Mouse (Mus musculus): ENCODE measurements around the gene Rp9. TPM values are rescaled to one million over a fixed set of nuclear protein-coding genes. Genes with fewer than 3 reads are reported as not detected.
"Not testable (repeated sequence)": the region's sequence is repeated elsewhere in the genome, so short reads cannot be mapped to it uniquely, and the experiment has no call there.

The Rp9 gene
- polyA plus RNA-seq, 1 experiment from 2014 or later = 56.0 TPM

DNA sequence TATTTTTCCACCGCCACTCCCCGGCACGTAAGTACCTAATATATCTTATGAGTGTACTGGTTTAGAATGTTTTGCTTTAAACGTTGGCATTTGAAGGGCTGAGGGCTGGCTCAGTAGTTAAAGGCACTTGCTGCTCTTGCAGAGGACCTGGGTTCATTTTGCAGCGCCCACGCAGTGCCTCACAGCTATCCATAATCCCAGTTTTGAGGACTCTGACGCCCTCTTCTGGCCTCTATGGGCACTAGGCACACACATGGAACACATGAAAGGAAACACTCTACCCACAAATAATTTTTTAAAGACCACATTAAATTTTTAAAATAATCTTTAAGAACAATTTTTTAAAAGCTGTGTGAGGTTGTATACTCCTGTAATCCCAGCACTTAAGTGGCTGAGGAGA, 60.0 kb downstream of the Rp9 start:
- no peaks in the 10 kb centered on the region for H3K27me3 ChIP-seq (ENCODE audit: insufficient read depth, low read length)
- H3K36me3 ChIP-seq (ENCODE audit: insufficient read depth, low read length) = no peaks in the 10 kb centered on the region
- H3K9ac ChIP-seq (replicated peaks; ENCODE audit: low read length) = no peak overlapping the region
- H3K9me3 ChIP-seq (ENCODE audit: low read length) = no peaks in the 10 kb centered on the region
- no peak overlapping the region for H3K4me2 ChIP-seq (replicated peaks; ENCODE audit: low read depth, low read length)
- H3K4me1 ChIP-seq (ENCODE audit: insufficient read depth, low read length) = no peaks in the 10 kb centered on the region; the same call in 1 of the 2 replicates
- no peak for ATAC-seq (ENCODE audit: low FRiP score, low TSS enrichment)
- 70% methylated on average over 7 of the region's 7 CpGs for WGBS
- no peak overlapping the region for H3K4me3 ChIP-seq (ENCODE audit: low read length)
- H3K27ac ChIP-seq (ENCODE audit: low read length) = no peak overlapping the region

DNA sequence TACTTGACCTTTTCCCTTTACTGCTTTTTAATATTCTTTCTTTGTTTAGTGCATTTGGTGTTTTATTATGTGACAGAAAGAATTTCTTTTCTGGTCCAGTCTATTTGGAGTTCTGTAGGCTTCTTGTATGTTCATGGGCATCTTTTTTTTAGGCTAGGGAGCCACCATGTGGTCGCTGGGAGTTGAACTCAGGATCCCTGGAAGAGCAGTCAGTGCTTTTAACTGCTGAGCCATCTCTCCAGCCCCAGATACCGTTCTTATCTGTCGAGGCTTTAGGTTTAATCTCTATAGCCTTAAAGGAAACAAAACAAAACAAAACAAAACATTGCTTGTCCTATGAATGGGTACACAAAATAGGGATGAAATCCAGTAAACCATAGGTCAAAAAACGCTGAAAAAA, 61.2 kb downstream of the Rp9 start:
- H3K4me2 ChIP-seq (replicated peaks; ENCODE audit: low read depth, low read length); H3K4me1 ChIP-seq (ENCODE audit: insufficient read depth, low read length); H3K9ac ChIP-seq (replicated peaks; ENCODE audit: low read length); H3K27ac ChIP-seq (ENCODE audit: low read length); H3K27me3 ChIP-seq (ENCODE audit: insufficient read depth, low read length); H3K9me3 ChIP-seq (ENCODE audit: low read length); ATAC-seq (ENCODE audit: low FRiP score, low TSS enrichment); H3K36me3 ChIP-seq (ENCODE audit: insufficient read depth, low read length); H3K4me3 ChIP-seq (ENCODE audit: low read length): not testable (repeated sequence)
- WGBS = 21% methylated on average over 4 of the region's 4 CpGs

DNA sequence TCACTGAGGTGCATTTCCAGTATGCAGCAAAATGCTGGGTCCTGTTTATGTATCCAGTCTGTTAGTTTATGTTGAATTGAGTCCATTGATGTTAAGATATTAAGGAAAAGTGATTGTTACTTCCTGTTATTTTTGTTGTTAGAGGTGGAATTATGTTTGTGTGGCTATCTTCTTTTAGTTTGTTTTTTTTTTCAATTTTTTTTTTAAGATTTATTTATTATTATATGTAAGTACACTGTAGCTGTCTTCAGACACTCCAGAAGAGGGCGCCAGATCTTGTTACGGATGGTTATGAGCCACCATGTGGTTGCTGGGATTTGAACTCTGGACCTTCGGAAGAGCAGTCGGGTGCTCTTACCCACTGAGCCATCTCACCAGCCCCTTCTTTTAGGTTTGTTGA, 61.9 kb downstream of the Rp9 start:
- 81% methylated on average over 3 of the region's 4 CpGs for WGBS
- not testable (repeated sequence) for H3K36me3 ChIP-seq (ENCODE audit: insufficient read depth, low read length); H3K9ac ChIP-seq (replicated peaks; ENCODE audit: low read length); H3K4me3 ChIP-seq (ENCODE audit: low read length); H3K27me3 ChIP-seq (ENCODE audit: insufficient read depth, low read length); ATAC-seq (ENCODE audit: low FRiP score, low TSS enrichment); H3K4me1 ChIP-seq (ENCODE audit: insufficient read depth, low read length); H3K27ac ChIP-seq (ENCODE audit: low read length); H3K4me2 ChIP-seq (replicated peaks; ENCODE audit: low read depth, low read length); H3K9me3 ChIP-seq (ENCODE audit: low read length)

DNA sequence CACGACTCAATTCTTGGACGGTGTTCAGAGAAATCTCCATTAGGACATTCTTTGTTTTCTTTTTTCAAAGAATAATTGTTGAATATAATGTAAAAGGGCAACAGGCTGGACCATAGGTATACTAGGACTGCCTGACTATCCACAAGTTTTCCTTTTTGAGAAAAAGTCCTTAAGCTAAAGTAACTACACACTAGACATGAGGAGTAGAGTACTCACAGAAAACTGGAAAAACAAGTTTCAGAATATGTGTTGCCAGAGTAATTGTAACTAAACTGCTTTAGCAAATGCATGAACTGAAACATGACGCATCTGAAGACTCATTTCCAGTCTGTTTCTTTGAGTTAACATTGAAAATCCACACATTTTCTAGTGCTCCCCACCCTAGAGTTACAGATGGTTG, 64.1 kb downstream of the Rp9 start:
- Histone ChIP-seq H3K9me3 (ENCODE audit: low read length) (no peaks in the 10 kb centered on the region), H3K27me3 (ENCODE audit: insufficient read depth, low read length) (no peaks in the 10 kb centered on the region), H3K36me3 (ENCODE audit: insufficient read depth, low read length) (no peaks in the 10 kb centered on the region), H3K4me3 (ENCODE audit: low read length) (no peak overlapping the region), H3K4me2 (replicated peaks; ENCODE audit: low read depth, low read length) (no peak overlapping the region), H3K9ac (replicated peaks; ENCODE audit: low read length) (no peak overlapping the region), H3K4me1 (ENCODE audit: insufficient read depth, low read length) (no peaks in the 10 kb centered on the region), H3K27ac (ENCODE audit: low read length) (no peak overlapping the region)
- WGBS = 66% methylated on average over 3 of the region's 3 CpGs
- ATAC-seq (ENCODE audit: low FRiP score, low TSS enrichment) = no peak

DNA sequence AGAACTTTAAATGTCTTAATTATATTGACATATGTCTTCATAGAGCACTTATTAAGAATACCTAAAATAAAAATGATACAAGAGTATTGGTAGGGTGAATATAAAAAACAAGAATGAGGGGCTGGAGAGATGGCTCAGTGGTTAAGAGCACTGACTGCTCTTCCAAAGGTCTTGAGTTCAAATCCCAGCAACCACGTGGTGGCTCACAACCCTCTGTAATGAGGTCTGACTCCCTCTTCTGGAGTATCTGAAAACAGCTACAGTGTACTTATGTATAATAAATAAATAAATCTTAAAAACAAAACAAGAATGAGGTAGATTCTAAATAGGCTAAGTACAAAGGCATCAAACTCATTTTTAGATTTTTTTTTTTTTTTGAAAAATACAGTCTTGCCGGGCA, 66.0 kb downstream of the Rp9 start:
- not testable (repeated sequence) for H3K27ac ChIP-seq (ENCODE audit: low read length); ATAC-seq (ENCODE audit: low FRiP score, low TSS enrichment)
- WGBS = 68% methylated on average over 2 of the region's 2 CpGs

DNA sequence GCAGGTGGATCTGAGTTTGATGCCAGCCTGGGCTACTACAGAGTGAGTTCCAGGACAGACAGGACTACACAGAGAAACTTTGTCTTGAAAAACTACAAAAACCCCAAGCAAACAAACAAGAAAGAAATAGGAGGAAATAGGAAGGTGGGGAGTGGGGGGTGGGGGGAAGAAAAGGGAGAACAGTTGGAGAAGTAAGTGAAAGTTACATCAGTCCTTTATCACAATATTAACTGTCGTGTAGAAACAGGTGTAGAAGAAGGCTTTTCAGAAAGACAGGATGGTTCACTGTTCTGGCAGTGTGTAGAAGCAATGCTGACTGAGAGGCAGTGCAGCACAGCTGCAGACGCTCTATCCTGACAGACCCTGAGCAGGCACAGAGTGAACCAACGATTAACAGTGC, 66.6 kb downstream of the Rp9 start:
- Histone ChIP-seq H3K36me3 (ENCODE audit: insufficient read depth, low read length) (no peaks in the 10 kb centered on the region), H3K4me3 (ENCODE audit: low read length) (no peak overlapping the region), H3K27me3 (ENCODE audit: insufficient read depth, low read length) (no peaks in the 10 kb centered on the region), H3K9ac (replicated peaks; ENCODE audit: low read length) (no peak overlapping the region), H3K9me3 (ENCODE audit: low read length) (no peaks in the 10 kb centered on the region), H3K4me2 (replicated peaks; ENCODE audit: low read depth, low read length) (no peak overlapping the region), H3K27ac (ENCODE audit: low read length) (no peak overlapping the region), H3K4me1 (ENCODE audit: insufficient read depth, low read length) (no peaks in the 10 kb centered on the region)
- WGBS = 82% methylated on average over 3 of the region's 3 CpGs
- ATAC-seq (ENCODE audit: low FRiP score, low TSS enrichment) = no peak

More for the DNA sequence above, 66.0 kb downstream of the Rp9 start:
- H3K36me3 ChIP-seq (ENCODE audit: insufficient read depth, low read length); H3K4me3 ChIP-seq (ENCODE audit: low read length); H3K9ac ChIP-seq (replicated peaks; ENCODE audit: low read length); H3K9me3 ChIP-seq (ENCODE audit: low read length); H3K27me3 ChIP-seq (ENCODE audit: insufficient read depth, low read length); H3K4me2 ChIP-seq (replicated peaks; ENCODE audit: low read depth, low read length); H3K4me1 ChIP-seq (ENCODE audit: insufficient read depth, low read length): not testable (repeated sequence)

DNA sequence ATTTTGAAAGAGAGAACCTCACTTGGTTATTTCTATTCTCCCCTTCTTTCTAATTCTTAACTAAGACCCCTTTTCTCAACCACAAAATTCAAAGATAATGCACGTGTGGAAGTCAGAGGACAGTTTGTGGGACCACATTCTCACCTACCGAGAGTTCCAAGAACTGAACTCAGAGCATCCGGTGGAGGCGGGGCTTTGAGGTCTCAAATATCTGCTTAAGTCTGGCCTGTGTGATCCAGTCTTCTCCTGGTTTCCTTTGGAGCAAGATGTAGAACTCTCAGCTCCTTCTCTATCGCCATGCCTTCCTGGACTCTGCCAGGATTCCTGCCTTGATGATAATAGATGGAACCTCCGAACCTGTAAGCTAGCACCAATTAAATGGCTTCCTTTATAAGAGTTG, 67.5 kb downstream of the Rp9 start:
- H3K4me3 ChIP-seq (ENCODE audit: low read length) = no peak overlapping the region

DNA sequence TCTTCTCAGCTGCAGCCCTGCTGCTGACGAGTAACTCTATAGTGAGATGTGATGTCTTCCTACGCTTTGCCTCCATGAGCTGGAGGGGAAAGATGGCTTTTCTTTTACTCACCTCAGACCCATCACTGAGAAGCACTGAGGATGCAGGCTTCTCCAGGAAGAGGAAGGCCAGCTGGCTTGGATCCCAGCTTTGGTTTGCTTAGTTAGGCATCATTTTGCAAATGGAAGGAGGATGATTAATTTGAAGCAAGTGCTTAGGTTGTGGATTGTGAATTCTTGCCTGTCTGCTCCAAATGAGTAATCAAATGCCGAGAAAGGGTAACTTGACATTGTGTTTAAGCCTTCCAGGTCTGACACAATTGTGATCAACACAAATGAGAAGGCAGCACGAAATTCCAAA, 70.5 kb downstream of the Rp9 start:
- no peak overlapping the region for H3K9ac ChIP-seq (replicated peaks; ENCODE audit: low read length)
- no peak overlapping the region for H3K4me3 ChIP-seq (ENCODE audit: low read length)
- no peaks in the 10 kb centered on the region for H3K27me3 ChIP-seq (ENCODE audit: insufficient read depth, low read length)
- WGBS = 60% methylated on average over 4 of the region's 4 CpGs
- H3K9me3 ChIP-seq (ENCODE audit: low read length) = no peaks in the 10 kb centered on the region
- H3K36me3 ChIP-seq (ENCODE audit: insufficient read depth, low read length) = no peaks in the 10 kb centered on the region
- H3K27ac ChIP-seq (ENCODE audit: low read length) = no peak overlapping the region
- no peaks in the 10 kb centered on the region for H3K4me1 ChIP-seq (ENCODE audit: insufficient read depth, low read length)
- no peak for ATAC-seq (ENCODE audit: low FRiP score, low TSS enrichment)
- no peak overlapping the region for H3K4me2 ChIP-seq (replicated peaks; ENCODE audit: low read depth, low read length)

More for the DNA sequence above, 67.5 kb downstream of the Rp9 start:
- no peak overlapping the region for H3K9ac ChIP-seq (replicated peaks; ENCODE audit: low read length)
- H3K4me2 ChIP-seq (replicated peaks; ENCODE audit: low read depth, low read length) = no peak overlapping the region
- no peaks in the 10 kb centered on the region for H3K4me1 ChIP-seq (ENCODE audit: insufficient read depth, low read length)
- no peaks in the 10 kb centered on the region for H3K36me3 ChIP-seq (ENCODE audit: insufficient read depth, low read length)
- 85% methylated on average over 6 of the region's 6 CpGs for WGBS
- H3K9me3 ChIP-seq (ENCODE audit: low read length) = no peaks in the 10 kb centered on the region
- no peaks in the 10 kb centered on the region for H3K27me3 ChIP-seq (ENCODE audit: insufficient read depth, low read length)
- H3K27ac ChIP-seq (ENCODE audit: low read length) = no peak overlapping the region
- ATAC-seq (ENCODE audit: low FRiP score, low TSS enrichment) = no peak

DNA sequence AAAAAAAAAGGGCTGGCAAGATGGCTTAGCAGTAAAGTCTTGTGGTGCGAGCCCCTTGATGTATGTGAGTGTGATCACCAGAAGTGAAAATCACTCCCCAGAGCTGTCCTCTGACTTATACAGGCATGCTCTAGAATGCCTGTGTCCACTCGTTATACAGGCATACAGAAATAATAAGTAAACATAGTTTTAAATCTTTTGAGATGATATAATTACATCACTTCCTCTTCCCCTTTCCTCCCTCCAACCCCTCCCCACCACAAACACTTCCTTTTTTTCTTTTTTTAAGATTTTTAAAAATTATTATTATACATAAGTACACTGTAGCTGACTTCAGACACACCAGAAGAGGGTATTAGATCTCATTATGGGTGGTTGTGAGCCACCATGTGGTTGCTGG, 74.8 kb downstream of the Rp9 start:
- 87% methylated on average over 2 of the region's 2 CpGs for WGBS
- H3K4me1 ChIP-seq (ENCODE audit: insufficient read depth, low read length) = 0 out of 2 replicates have a peak, but pooled peaks cover 2% of the 10 kb centered on the region
- no peaks in the 10 kb centered on the region for H3K36me3 ChIP-seq (ENCODE audit: insufficient read depth, low read length)
- no peak overlapping the region for H3K27ac ChIP-seq (ENCODE audit: low read length)
- no peak overlapping the region for H3K9ac ChIP-seq (replicated peaks; ENCODE audit: low read length)
- no peak for ATAC-seq (ENCODE audit: low FRiP score, low TSS enrichment)
- no peak overlapping the region for H3K4me2 ChIP-seq (replicated peaks; ENCODE audit: low read depth, low read length)
- no peak overlapping the region for H3K4me3 ChIP-seq (ENCODE audit: low read length)
- H3K9me3 ChIP-seq (ENCODE audit: low read length) = no peaks in the 10 kb centered on the region
- no peaks in the 10 kb centered on the region for H3K27me3 ChIP-seq (ENCODE audit: insufficient read depth, low read length)

DNA sequence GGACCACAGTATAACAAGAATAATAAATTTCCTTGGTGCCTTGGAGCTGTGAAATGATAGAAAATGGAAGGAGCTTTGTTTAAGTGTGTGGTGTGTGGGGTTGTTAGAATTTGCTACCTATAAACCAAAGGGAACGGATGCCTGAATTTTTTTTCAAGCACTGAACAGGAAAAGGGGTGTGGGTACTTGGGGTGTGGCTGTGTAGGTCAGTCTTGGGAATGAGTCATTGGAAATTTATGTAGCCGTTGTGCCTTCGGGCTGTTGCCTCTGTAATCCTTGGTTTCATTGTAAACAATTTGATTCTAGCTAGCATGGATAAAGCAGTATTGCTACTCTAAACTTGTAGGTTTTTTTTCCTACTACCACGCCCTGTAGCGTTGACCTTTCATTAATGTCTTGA, 79.2 kb downstream of the Rp9 start:
- no peak overlapping the region for H3K4me2 ChIP-seq (replicated peaks; ENCODE audit: low read depth, low read length)
- H3K36me3 ChIP-seq (ENCODE audit: insufficient read depth, low read length) = no peaks in the 10 kb centered on the region
- ATAC-seq (ENCODE audit: low FRiP score, low TSS enrichment) = no peak
- H3K9ac ChIP-seq (replicated peaks; ENCODE audit: low read length) = no peak overlapping the region
- 78% methylated on average over 5 of the region's 5 CpGs for WGBS
- peaks cover 18% of the 10 kb centered on the region; the same call in 1 of the 2 replicates for H3K4me1 ChIP-seq (ENCODE audit: insufficient read depth, low read length)
- H3K4me3 ChIP-seq (ENCODE audit: low read length) = no peak overlapping the region
- H3K27me3 ChIP-seq (ENCODE audit: insufficient read depth, low read length) = no peaks in the 10 kb centered on the region
- no peaks in the 10 kb centered on the region for H3K9me3 ChIP-seq (ENCODE audit: low read length)
- no peak overlapping the region for H3K27ac ChIP-seq (ENCODE audit: low read length)
